Mouse (Mus musculus) megakaryocyte, embryonic 14.5 days (primary cell): ENCODE data around the gene Ttc23. TPM values are rescaled to one million over a fixed set of nuclear protein-coding genes. Genes with fewer than 3 reads are reported as not detected.

ENCODE experiments used
- H3K27me3 ChIP-seq: replicated peaks from 2 replicates; pipeline ENCODE3; 2012; ENCODE audit warnings: inconsistent platforms
- H3K36me3 ChIP-seq: replicated peaks from 2 replicates; pipeline ENCODE3; 2012; ENCODE audit warnings: low read length, inconsistent platforms, mixed read lengths
- H3K4me1 ChIP-seq: 2 replicates; pipeline ENCODE4 v1.6.1; 2012; ENCODE audit warnings: inconsistent platforms
- H3K4me3 ChIP-seq: replicated peaks from 2 replicates; pipeline ENCODE3; 2012; ENCODE audit warnings: moderate library complexity, mild to moderate bottlenecking, inconsistent platforms
- H3K9me3 ChIP-seq: 2 replicates; pipeline ENCODE4 v1.6.1; 2012; ENCODE audit warnings: inconsistent platforms
- FLI1 ChIP-seq: IDR thresholded peaks from 2 replicates; pipeline ENCODE4 v1.6.1; 2012; ENCODE audit warnings: low read length, inconsistent platforms, mixed read lengths
- GATA1 ChIP-seq: IDR thresholded peaks from 3 replicates; pipeline ENCODE4 v1.6.1; 2012; ENCODE audit warnings: mixed read lengths, low read length, inconsistent platforms, borderline replicate concordance
- polyA plus RNA-seq: library from polyadenylated mRNA; stranded (reverse); fragments of >175 nt; gene quantifications from 2 replicates; pipeline ENCODE4 v1.2.3, GENCODE M21; 2012; ENCODE audit warnings: low replicate concordance; ENCODE audit not compliant: insufficient read depth

Ttc23 gene
- polyA plus RNA-seq = 4.3 and 6.7 TPM in 2 replicates

GRCm38 (mm10) chr7:67647277-67647676 is at the start of gene Ttc23:
Gene Ttc23 (plus strand): TSS chr7:67647410.
- no peaks in the 10 kb centered on the region for H3K27me3 ChIP-seq
- no peak for TF ChIP-seq GATA1
- TF ChIP-seq FLI1 = no peak
- H3K36me3 ChIP-seq = no peaks in the 10 kb centered on the region
- no peaks in the 10 kb centered on the region for H3K9me3 ChIP-seq
- peaks cover 26% of the 10 kb centered on the region for H3K4me1 ChIP-seq
- H3K4me3 ChIP-seq = peak within 1 kb of the TSS; percentile 99

DNA sequence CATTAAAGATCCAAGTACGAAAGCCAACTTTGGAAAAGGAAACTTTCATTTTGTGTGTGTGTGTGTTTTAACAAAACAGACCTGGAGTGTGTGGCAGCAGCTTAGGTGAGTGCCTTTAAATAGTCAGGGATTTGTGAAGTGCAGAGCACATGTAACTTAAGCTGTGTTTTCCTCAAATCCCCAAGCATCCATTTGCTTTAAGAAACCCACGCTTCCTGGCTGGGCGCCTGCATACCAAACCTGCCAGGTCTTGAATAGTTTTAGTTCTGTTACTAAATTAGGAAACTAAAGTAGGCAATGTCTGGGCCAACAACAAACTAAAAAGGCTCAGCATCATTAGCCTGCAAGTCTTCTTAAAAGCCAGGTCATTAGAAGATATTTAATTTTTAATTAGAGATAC is 49.2 kb upstream of the Ttc23 start:
- no peaks in the 10 kb centered on the region for H3K9me3 ChIP-seq
- no peak overlapping the region for H3K4me3 ChIP-seq
- H3K36me3 ChIP-seq = peaks cover 2% of the 10 kb centered on the region
- H3K4me1 ChIP-seq = peaks cover 32% of the 10 kb centered on the region
- H3K27me3 ChIP-seq = no peaks in the 10 kb centered on the region
- TF ChIP-seq FLI1 = no peak
- TF ChIP-seq GATA1 = no peak

DNA sequence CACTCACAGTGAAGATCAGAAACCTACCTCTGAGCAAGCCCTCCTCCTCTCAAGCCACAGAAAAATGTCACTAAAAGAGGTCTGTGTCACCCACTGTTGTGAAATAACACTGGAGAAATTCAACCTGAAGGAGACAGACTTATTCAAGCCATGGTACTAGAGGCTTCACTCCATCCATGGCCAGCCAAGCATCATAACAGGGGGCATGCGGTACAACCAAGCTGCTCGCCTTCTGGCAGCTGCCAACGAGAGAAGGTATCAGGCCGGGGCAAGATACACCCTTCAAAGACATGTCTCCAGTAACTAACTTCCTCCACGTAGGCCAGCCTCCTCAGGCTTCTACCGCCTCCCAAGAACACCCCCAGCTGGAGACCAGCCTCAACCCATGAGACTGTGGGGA is 42.1 kb upstream of the Ttc23 start:
- Histone ChIP-seq H3K36me3 (no peaks in the 10 kb centered on the region), H3K4me1 (peaks cover 19% of the 10 kb centered on the region), H3K27me3 (no peaks in the 10 kb centered on the region), H3K4me3 (no peak overlapping the region), H3K9me3 (no peaks in the 10 kb centered on the region)
- TF ChIP-seq GATA1 (no peak), FLI1 (no peak)

DNA sequence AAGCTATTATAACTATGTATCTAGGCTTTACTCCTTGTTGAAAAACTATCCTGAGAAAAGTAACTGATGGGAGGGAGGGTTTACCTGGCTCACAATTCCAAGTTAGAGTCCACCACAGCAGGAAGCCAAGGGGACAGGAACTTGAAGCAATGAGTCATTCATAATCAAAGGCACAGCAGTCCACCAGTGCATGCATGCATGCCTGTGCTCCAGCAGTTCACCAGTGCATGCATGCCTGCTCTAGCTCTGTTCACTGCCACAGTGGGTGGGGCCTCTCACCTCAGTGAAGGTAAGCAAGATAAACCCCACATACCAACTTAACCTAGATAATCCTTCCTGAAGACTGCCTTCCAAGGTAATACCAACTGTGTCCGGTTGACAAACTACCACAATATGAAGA is 41.0 kb upstream of the Ttc23 start:
- Histone ChIP-seq H3K9me3 (no peaks in the 10 kb centered on the region), H3K4me1 (peaks cover 19% of the 10 kb centered on the region), H3K4me3 (peak overlapping the region; percentile 25), H3K27me3 (no peaks in the 10 kb centered on the region), H3K36me3 (peaks cover 6% of the 10 kb centered on the region)
- no peak for TF ChIP-seq GATA1
- TF ChIP-seq FLI1 = no peak

DNA sequence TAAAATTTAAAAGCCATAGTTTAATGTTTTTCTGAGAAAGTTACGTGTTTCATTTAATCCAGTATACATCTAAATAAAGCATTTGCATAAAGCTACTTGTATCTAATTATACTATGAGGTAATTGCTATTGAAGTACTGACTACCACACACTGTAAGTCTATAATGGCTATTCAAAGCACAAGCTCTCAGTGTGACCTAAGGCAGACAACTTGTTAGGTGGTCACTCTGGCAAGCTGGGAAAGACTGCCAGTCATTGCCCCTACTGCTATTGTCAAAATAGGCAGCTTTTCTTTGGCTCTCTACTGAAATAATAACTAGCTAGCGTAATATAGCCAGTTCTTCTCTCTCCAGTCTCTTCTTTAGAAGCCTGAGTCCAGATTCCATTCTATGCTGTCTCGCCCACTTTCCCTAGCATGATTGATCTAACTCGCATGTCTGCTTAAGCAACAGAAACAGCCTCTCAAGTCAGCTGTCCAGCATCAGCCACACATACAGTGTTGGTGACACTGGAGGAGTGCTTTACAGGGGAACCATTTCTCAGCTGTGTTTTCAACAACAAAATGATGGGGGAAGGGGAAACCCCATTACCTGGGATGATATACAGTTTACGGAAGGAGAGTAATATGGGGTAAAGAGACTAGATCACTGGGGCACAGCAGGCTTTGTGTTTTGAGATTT is 39.4 kb upstream of the Ttc23 start:
- no peak for TF ChIP-seq FLI1
- TF ChIP-seq GATA1 = no peak
- Histone ChIP-seq H3K4me3 (no peak overlapping the region), H3K27me3 (no peaks in the 10 kb centered on the region), H3K9me3 (no peaks in the 10 kb centered on the region), H3K36me3 (peaks cover 17% of the 10 kb centered on the region), H3K4me1 (peaks cover 19% of the 10 kb centered on the region)

DNA sequence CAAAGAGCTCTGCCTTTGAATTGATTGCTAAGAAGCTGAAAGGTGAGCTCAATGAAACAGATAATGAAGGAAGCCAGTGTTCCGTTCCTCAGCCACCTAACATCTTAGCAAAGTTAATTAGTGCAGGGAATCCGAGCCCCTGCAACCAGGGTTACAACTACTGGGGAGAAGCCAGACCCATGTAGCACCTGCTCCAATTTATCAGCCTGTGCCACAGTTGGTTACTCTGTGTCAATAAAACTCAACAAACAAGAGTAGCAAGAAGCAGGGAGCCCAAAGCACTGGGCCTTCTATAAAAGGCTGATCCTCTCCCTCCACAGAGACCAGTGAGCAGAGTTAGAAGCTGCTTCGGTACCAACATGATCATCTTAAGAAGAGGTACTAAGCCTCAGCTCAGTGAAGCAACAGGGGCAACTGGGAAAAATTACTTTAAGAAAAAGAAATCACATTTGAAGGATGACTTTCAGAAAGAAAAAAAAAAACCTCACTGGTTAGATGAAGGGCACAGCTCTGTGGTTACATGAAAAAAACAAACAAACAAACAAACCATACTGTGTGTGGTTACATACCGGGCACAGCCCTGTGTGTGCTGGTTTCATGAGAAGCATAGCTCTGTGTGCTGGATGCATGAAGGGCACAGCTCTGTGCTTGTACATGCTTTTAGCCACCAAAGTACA is 38.7 kb upstream of the Ttc23 start:
- TF ChIP-seq GATA1 (no peak), FLI1 (no peak)
- Histone ChIP-seq H3K36me3 (peaks cover 18% of the 10 kb centered on the region), H3K9me3 (no peaks in the 10 kb centered on the region), H3K4me3 (no peak overlapping the region), H3K4me1 (peaks cover 24% of the 10 kb centered on the region), H3K27me3 (no peaks in the 10 kb centered on the region)

DNA sequence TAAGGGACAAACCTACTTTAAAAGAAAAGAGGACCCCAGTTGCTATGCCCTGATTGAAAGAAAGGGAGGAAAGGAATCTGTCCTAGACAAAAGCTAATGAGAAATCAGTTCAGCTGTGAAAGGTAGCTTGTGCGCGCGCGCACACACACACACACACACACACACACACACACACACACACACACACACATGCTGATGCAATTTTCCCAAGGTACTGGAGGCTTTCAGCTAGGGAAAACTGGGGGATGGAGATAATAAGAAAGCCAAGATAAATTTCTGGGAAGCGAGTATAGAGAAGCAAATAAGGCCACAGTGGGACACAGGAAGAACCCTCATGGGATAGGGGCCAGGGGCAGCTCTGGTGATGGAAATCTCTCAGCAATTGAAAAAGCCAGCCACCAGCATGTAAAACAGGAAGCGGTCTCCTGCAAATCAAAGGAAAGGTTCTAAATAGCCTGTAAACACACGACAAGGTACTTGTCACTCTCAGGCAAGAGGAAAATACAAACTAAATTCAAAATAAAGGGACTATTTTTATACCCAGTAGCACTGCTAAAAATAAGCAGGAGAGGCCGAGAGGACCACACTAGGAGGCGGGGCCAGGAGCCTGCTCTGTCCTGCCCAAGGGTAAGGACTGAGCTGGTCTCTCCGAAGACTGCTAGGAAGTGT is 33.3 kb upstream of the Ttc23 start:
- H3K4me1 ChIP-seq = peaks cover 55% of the 10 kb centered on the region
- H3K9me3 ChIP-seq = no peaks in the 10 kb centered on the region
- H3K27me3 ChIP-seq = no peaks in the 10 kb centered on the region
- peaks cover 38% of the 10 kb centered on the region for H3K36me3 ChIP-seq
- no peak overlapping the region for H3K4me3 ChIP-seq
- TF ChIP-seq FLI1 (no peak), GATA1 (no peak)

- no peaks in the 10 kb centered on the region for H3K27me3 ChIP-seq
- peaks cover 38% of the 10 kb centered on the region for H3K36me3 ChIP-seq
- no peak for TF ChIP-seq GATA1
- no peak for TF ChIP-seq FLI1
- no peak overlapping the region for H3K4me3 ChIP-seq
- no peaks in the 10 kb centered on the region for H3K9me3 ChIP-seq
- peaks cover 55% of the 10 kb centered on the region for H3K4me1 ChIP-seq
Observed at GRCm38 (mm10) chr7:67614464-67614861, 32.7 kb upstream of the Ttc23 start.

GRCm38 (mm10) chr7:67616890-67617289 is 30.3 kb upstream of the Ttc23 start:
- Histone ChIP-seq H3K4me3 (no peak overlapping the region), H3K4me1 (peaks cover 77% of the 10 kb centered on the region)
- no peak for TF ChIP-seq GATA1
- no peak for TF ChIP-seq FLI1

DNA sequence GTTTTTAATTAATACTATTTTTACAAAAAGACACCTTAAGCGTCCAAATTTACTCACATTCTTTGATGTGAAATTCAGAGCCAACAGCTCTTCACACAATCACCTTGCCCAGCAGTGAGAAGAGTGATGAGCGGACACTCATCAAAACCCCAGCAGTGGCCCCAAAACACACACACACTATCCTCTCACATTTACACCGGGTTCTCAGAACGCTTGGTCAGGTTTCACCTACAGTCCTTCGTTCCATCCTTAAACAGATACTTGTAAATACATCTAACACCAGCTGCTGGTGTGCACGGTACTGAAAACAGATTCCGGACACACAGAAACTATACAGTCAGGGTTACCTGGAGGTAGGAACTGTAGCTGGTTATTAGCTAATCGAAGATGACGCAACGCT is 29.6 kb upstream of the Ttc23 start:
- no peak overlapping the region for H3K4me3 ChIP-seq
- no peaks in the 10 kb centered on the region for H3K9me3 ChIP-seq

More at GRCm38 (mm10) chr7:67616890-67617289, 30.3 kb upstream of the Ttc23 start:
- H3K9me3 ChIP-seq = no peaks in the 10 kb centered on the region
- H3K27me3 ChIP-seq = no peaks in the 10 kb centered on the region
- H3K36me3 ChIP-seq = peaks cover 26% of the 10 kb centered on the region

More for the DNA sequence above, 29.6 kb upstream of the Ttc23 start:
- Histone ChIP-seq H3K36me3 (peaks cover 22% of the 10 kb centered on the region), H3K27me3 (no peaks in the 10 kb centered on the region), H3K4me1 (peaks cover 80% of the 10 kb centered on the region)
- no peak for TF ChIP-seq GATA1
- TF ChIP-seq FLI1 = no peak
